Mouse (Mus musculus) hindbrain, embryonic 10.5 days (tissue): ENCODE results near the gene H2-M5. TPM values are rescaled to one million over a fixed set of nuclear protein-coding genes. Genes with fewer than 3 reads are reported as not detected.
"Not testable (repeated sequence)": the region's sequence is repeated elsewhere in the genome, so short reads cannot be mapped to it uniquely, and the experiment has no call there.

Experiments used
- DNase-seq: peaks from one replicate; pipeline ENCODE4 v3.0.0-alpha.2; 2017; ENCODE audit warnings: low spot score
- H3K27ac ChIP-seq: fragments of 300-500 bp; sonication (generic); 2 replicates; pipeline ENCODE4 v1.5.1; 2016; ENCODE audit warnings: mild to moderate bottlenecking, moderate library complexity
- H3K27me3 ChIP-seq: fragments of 300-500 bp; sonication (generic); 2 replicates; pipeline ENCODE4 v1.6.1; 2016; ENCODE audit warnings: mild to moderate bottlenecking; ENCODE audit not compliant: poor library complexity, insufficient read depth, severe bottlenecking
- H3K36me3 ChIP-seq: fragments of 300-500 bp; sonication (generic); 2 replicates; pipeline ENCODE4 v1.6.1; 2016; ENCODE audit warnings: mild to moderate bottlenecking, moderate library complexity
- H3K4me1 ChIP-seq: fragments of 300-500 bp; sonication (generic); replicated peaks from 2 replicates; pipeline ENCODE4 v1.6.1; 2016; ENCODE audit warnings: mild to moderate bottlenecking
- H3K4me3 ChIP-seq: fragments of 300-500 bp; sonication (generic); 2 replicates; pipeline ENCODE4 v1.5.1; 2016; ENCODE audit warnings: mild to moderate bottlenecking, moderate library complexity
- H3K9me3 ChIP-seq: fragments of 300-500 bp; sonication (generic); 2 replicates; pipeline ENCODE4 v1.6.1; 2016; ENCODE audit warnings: mild to moderate bottlenecking, moderate library complexity
- WGBS: fragments of 180-500 bp; shearing (Covaris S2); methylation state at CpG from one replicate; pipeline ENCODE4 v1.1.7; 2016; 5-methylcytosine and 5-hydroxymethylcytosine counted together
- polyA plus RNA-seq: library from polyadenylated mRNA; unstranded; fragments of >200 nt; fragmentation: Nextera tagmentation; extraction: Ambion mirVana; gene quantifications from 2 replicates; pipeline ENCODE4 v1.2.1, GENCODE M21; 2016

H2-M5 gene
- polyA plus RNA-seq, 1 experiment from 2014 or later = 0.68 TPM

- DNase-seq = no peak
- WGBS = 92% methylated on average over 6 of the region's 6 CpGs
- peaks cover 77% of the 10 kb centered on the region for H3K36me3 ChIP-seq
These were observed 18.8 kb upstream of the H2-M5 start for GRCm38 (mm10) chr17:37008161-37008560.

GRCm38 (mm10) chr17:37003366-37003765 lies 14.0 kb upstream of the H2-M5 start:
- H3K27ac ChIP-seq = peak overlapping the region; percentile 98
- DNase-seq = no peak

More at GRCm38 (mm10) chr17:37008161-37008560, 18.8 kb upstream of the H2-M5 start:
- Histone ChIP-seq H3K9me3 (no peaks in the 10 kb centered on the region), H3K27me3 (no peaks in the 10 kb centered on the region), H3K4me1 (peaks cover 3% of the 10 kb centered on the region; the same call in 1 of the 2 replicates), H3K4me3 (no peak overlapping the region), H3K27ac (no peak overlapping the region)

GRCm38 (mm10) chr17:37002364-37003330 lies 13.3 kb upstream of the H2-M5 start:
- Histone ChIP-seq H3K27me3 (no peaks in the 10 kb centered on the region), H3K9me3 (no peaks in the 10 kb centered on the region), H3K4me3 (peak overlapping the region; percentile 80), H3K4me1 (peaks cover 16% of the 10 kb centered on the region; the same call in 1 of the 2 replicates), H3K27ac (peak overlapping the region; percentile 98), H3K36me3 (peaks cover 35% of the 10 kb centered on the region)
- under 1% methylated on average over 49 of the region's 49 CpGs for WGBS
- peak; percentile 79 for DNase-seq

More at GRCm38 (mm10) chr17:37003366-37003765, 14.0 kb upstream of the H2-M5 start:
- no peaks in the 10 kb centered on the region for H3K9me3 ChIP-seq
- peaks cover 16% of the 10 kb centered on the region; the same call in 1 of the 2 replicates for H3K4me1 ChIP-seq
- peak overlapping the region; percentile 80 for H3K4me3 ChIP-seq
- 46% methylated on average over 4 of the region's 4 CpGs for WGBS
- H3K27me3 ChIP-seq = no peaks in the 10 kb centered on the region
- H3K36me3 ChIP-seq = peaks cover 42% of the 10 kb centered on the region

GRCm38 (mm10) chr17:37000863-37001262 lies 11.5 kb upstream of the H2-M5 start, which contains the start of gene Zfp57:
Gene Zfp57 (plus strand): TSS chr17:37001163.
- peaks cover 19% of the 10 kb centered on the region; the same call in 1 of the 2 replicates for H3K4me1 ChIP-seq
- H3K4me3 ChIP-seq = peak within 1 kb of the TSS; percentile 80
- DNase-seq = no peak
- H3K27me3 ChIP-seq = no peaks in the 10 kb centered on the region
- peak within 1 kb of the TSS; percentile 98 for H3K27ac ChIP-seq
- 97% methylated on average over 7 of the region's 7 CpGs for WGBS
- H3K9me3 ChIP-seq = no peaks in the 10 kb centered on the region
- peaks cover 18% of the 10 kb centered on the region for H3K36me3 ChIP-seq

- Histone ChIP-seq H3K36me3 (no peaks in the 10 kb centered on the region), H3K4me3 (no peak overlapping the region), H3K4me1 (peaks cover 19% of the 10 kb centered on the region; the same call in 1 of the 2 replicates), H3K9me3 (no peaks in the 10 kb centered on the region), H3K27ac (no peak overlapping the region), H3K27me3 (no peaks in the 10 kb centered on the region)
- no peak for DNase-seq
- 68% methylated on average over 2 of the region's 2 CpGs for WGBS
These were observed 9.1 kb upstream of the H2-M5 start for GRCm38 (mm10) chr17:36998477-36998876.

GRCm38 (mm10) chr17:36997033-36997735 lies 7.8 kb upstream of the H2-M5 start:
- Histone ChIP-seq H3K4me1 (0 out of 2 replicates have a peak, but pooled peaks cover 8% of the 10 kb centered on the region), H3K4me3 (no peak overlapping the region), H3K9me3 (no peaks in the 10 kb centered on the region), H3K27ac (no peak overlapping the region), H3K27me3 (no peaks in the 10 kb centered on the region), H3K36me3 (no peaks in the 10 kb centered on the region)
- 29% methylated on average over 7 of the region's 7 CpGs for WGBS
- peak; percentile 84 for DNase-seq

GRCm38 (mm10) chr17:36995448-36995847 lies 6.1 kb upstream of the H2-M5 start:
- WGBS = 53% methylated on average over 3 of the region's 3 CpGs
- Histone ChIP-seq H3K36me3 (no peaks in the 10 kb centered on the region), H3K4me1 (0 out of 2 replicates have a peak, but pooled peaks cover 3% of the 10 kb centered on the region), H3K9me3 (no peaks in the 10 kb centered on the region), H3K27ac (no peak overlapping the region), H3K4me3 (no peak overlapping the region), H3K27me3 (peaks cover 10% of the 10 kb centered on the region)
- no peak for DNase-seq

GRCm38 (mm10) chr17:36994528-36994927 lies 5.2 kb upstream of the H2-M5 start:
- Histone ChIP-seq H3K9me3 (no peaks in the 10 kb centered on the region), H3K4me3 (no peak overlapping the region), H3K27me3 (peaks cover 16% of the 10 kb centered on the region), H3K4me1 (0 out of 2 replicates have a peak, but pooled peaks cover 3% of the 10 kb centered on the region), H3K36me3 (no peaks in the 10 kb centered on the region), H3K27ac (no peak overlapping the region)
- 91% methylated on average over 2 of the region's 2 CpGs for WGBS
- no peak for DNase-seq

GRCm38 (mm10) chr17:36993770-36994325 lies 4.5 kb upstream of the H2-M5 start:
- Histone ChIP-seq H3K4me3 (no peak overlapping the region), H3K27me3 (peaks cover 23% of the 10 kb centered on the region), H3K9me3 (no peaks in the 10 kb centered on the region), H3K4me1 (peaks cover 3% of the 10 kb centered on the region; the same call in 1 of the 2 replicates), H3K27ac (no peak overlapping the region), H3K36me3 (no peaks in the 10 kb centered on the region)
- WGBS = 83% methylated on average over 4 of the region's 4 CpGs
- no peak for DNase-seq

- Histone ChIP-seq H3K9me3 (no peaks in the 10 kb centered on the region), H3K27me3 (peaks cover 36% of the 10 kb centered on the region), H3K27ac (no peak overlapping the region), H3K36me3 (no peaks in the 10 kb centered on the region), H3K4me1 (peaks cover 9% of the 10 kb centered on the region), H3K4me3 (no peak overlapping the region)
- WGBS = 84% methylated on average over 3 of the region's 3 CpGs
- no peak for DNase-seq
These were observed 3.2 kb upstream of the H2-M5 start for GRCm38 (mm10) chr17:36992336-36993104.

GRCm38 (mm10) chr17:36990630-36991029 lies 1.3 kb upstream of the H2-M5 start:
- 93% methylated on average over 6 of the region's 6 CpGs for WGBS
- H3K4me3 ChIP-seq, H3K27ac ChIP-seq, H3K36me3 ChIP-seq, H3K4me1 ChIP-seq, DNase-seq, H3K9me3 ChIP-seq: not testable (repeated sequence)
- peaks cover 48% of the 10 kb centered on the region for H3K27me3 ChIP-seq

- Histone ChIP-seq H3K4me1 (peaks cover 6% of the 10 kb centered on the region), H3K36me3 (no peaks in the 10 kb centered on the region), H3K27ac (no peak overlapping the region), H3K27me3 (peaks cover 48% of the 10 kb centered on the region), H3K4me3 (peak overlapping the region; percentile 9; the same call in 1 of the 2 replicates), H3K9me3 (no peaks in the 10 kb centered on the region)
- no peak for DNase-seq
- WGBS = 6% methylated on average over 24 of the region's 24 CpGs
These were observed 862 bp downstream of the H2-M5 start for GRCm38 (mm10) chr17:36988475-36988874.
